Comparison of ENCODE assay signal across 20 mouse cellular contexts in the genomic region with DNA sequence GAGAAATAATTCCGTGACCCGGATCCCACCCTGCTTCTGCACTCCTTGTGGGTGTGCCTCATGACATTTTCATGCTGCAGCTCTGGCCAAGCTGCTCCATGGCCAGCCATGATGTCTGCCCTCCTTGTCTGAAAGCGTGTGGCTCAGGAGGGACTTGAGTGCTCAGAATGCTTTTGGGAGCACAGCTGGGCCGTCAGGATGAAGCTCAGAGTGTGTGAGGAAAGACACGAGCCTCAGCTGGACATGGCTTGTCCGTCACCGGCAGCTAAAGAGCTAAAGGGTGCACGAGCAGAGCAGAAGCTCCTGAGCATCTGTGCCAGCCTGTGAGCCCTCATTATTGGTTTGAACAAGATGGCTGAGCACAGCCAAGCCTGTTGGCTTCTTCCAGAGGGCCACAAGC. TPM values are rescaled to one million over a fixed set of nuclear protein-coding genes. Genes with fewer than 3 reads are reported as not detected.
"Had no signal": no experiment of that assay in that cellular context is flagged by ENCODE, and none has a peak within 500 bp of the region (broad histone marks: within the 10 kb centered on the region; RNA-seq: fewer than 3 reads in every experiment).

No protein-coding gene starts in this region.

- DNase-seq: kidney, postnatal 10 days; kidney, postnatal 4 days; thymus, adult 2 months; thymus, postnatal 25 days had no signal

- H3K4me3 ChIP-seq: layer of hippocampus, adult 2 months; liver, embryonic 15.5 days; megakaryocyte, embryonic 14.5 days; midbrain, embryonic 15.5 days; neural tube, embryonic 12.5 days had no signal

- H3K27me3 ChIP-seq: liver, embryonic 15.5 days; midbrain, embryonic 15.5 days; neural tube, embryonic 12.5 days had no signal

- H3K4me2 ChIP-seq: liver, embryonic 11.5 days; liver, embryonic 15.5 days; lung, embryonic 14.5 days; midbrain, embryonic 11.5 days; midbrain, embryonic 15.5 days; neural tube, embryonic 12.5 days had no signal

- H3K4me1 ChIP-seq: liver, embryonic 15.5 days; midbrain, embryonic 15.5 days; neural tube, embryonic 12.5 days had no signal

- H3K27ac ChIP-seq: layer of hippocampus, adult 2 months; liver, embryonic 15.5 days; macrophage; midbrain, embryonic 15.5 days; neural tube, embryonic 12.5 days had no signal

- H3K9ac ChIP-seq: liver, embryonic 15.5 days; lung, embryonic 14.5 days; midbrain, embryonic 15.5 days; neural tube, embryonic 12.5 days had no signal

- ATAC-seq: midbrain, embryonic 15.5 days had no signal

- H3K9me3 ChIP-seq: liver, embryonic 15.5 days; midbrain, embryonic 15.5 days; neural tube, embryonic 12.5 days had no signal

- H3K36me3 ChIP-seq: liver, embryonic 15.5 days; midbrain, embryonic 15.5 days; neural tube, embryonic 12.5 days had no signal

RNA-seq across cellular contexts. Expression of gene Nkx2-5, which starts 28.7 kb away (rescaled TPM):
- total RNA-seq: layer of hippocampus, adult 2 months; layer of hippocampus, postnatal 10 days; left cerebral cortex, postnatal 36 days; monocyte, adult 5-6 weeks; neutrophil, adult 5-6 weeks had no signal
- polyA plus RNA-seq: kidney, embryonic 14.5 days; macrophage; midbrain, embryonic 11.5 days; neural tube, embryonic 12.5 days; testis, adult 2 months; urinary bladder, adult 2 months had no signal
